Mouse (Mus musculus) layer of hippocampus, adult 9-11 months (tissue): ENCODE measurements around the gene Stk11.

Experiments
- DNase-seq: peaks from one replicate; pipeline ENCODE4 v3.0.0; 2022

Gene Stk11

GRCm38 (mm10) chr10:80131952-80132350, 16.3 kb downstream of the Stk11 start:
- DNase-seq, result no peak

GRCm38 (mm10) chr10:80133226-80133849, 17.7 kb downstream of the Stk11 start:
- no peak for DNase-seq

GRCm38 (mm10) chr10:80134421-80134820, 18.8 kb downstream of the Stk11 start:
- no peak for DNase-seq

GRCm38 (mm10) chr10:80135161-80135560, 19.6 kb downstream of the Stk11 start:
- no peak for DNase-seq

GRCm38 (mm10) chr10:80135641-80136040, 20.0 kb downstream of the Stk11 start:
- DNase-seq, result no peak

GRCm38 (mm10) chr10:80136179-80136951, 20.8 kb downstream of the Stk11 start:
- DNase-seq, result no peak

- DNase-seq, result peak; percentile 73
Measured at GRCm38 (mm10) chr10:80136952-80137625, 21.5 kb downstream of the Stk11 start.

GRCm38 (mm10) chr10:80137626-80138552, 22.3 kb downstream of the Stk11 start:
- DNase-seq, result peak; percentile 72

- peak; percentile 74 for DNase-seq
Measured at GRCm38 (mm10) chr10:80138553-80139438, 23.2 kb downstream of the Stk11 start, which contains the start of gene Atp5d. Gene Atp5d (plus strand): TSS chr10:80138632.

- DNase-seq, result no peak
Measured at GRCm38 (mm10) chr10:80139439-80139775, 23.8 kb downstream of the Stk11 start.

GRCm38 (mm10) chr10:80139975-80140665, 24.5 kb downstream of the Stk11 start:
- DNase-seq, result no peak

- no peak for DNase-seq
Measured at GRCm38 (mm10) chr10:80140666-80141035, 25.0 kb downstream of the Stk11 start, which contains the start of gene Cbarp. Gene Cbarp (minus strand): TSS chr10:80140835.

GRCm38 (mm10) chr10:80141243-80141642, 25.6 kb downstream of the Stk11 start:
- DNase-seq, result peak; percentile 98

GRCm38 (mm10) chr10:80141786-80142529, 26.4 kb downstream of the Stk11 start:
- peak; percentile 97 for DNase-seq

- DNase-seq, result no peak
Measured at GRCm38 (mm10) chr10:80142530-80142925, 26.9 kb downstream of the Stk11 start.

- no peak for DNase-seq
Measured at GRCm38 (mm10) chr10:80143664-80144063, 28.1 kb downstream of the Stk11 start.

- DNase-seq, result peak; percentile 28
Measured at GRCm38 (mm10) chr10:80144159-80144558, 28.6 kb downstream of the Stk11 start.

GRCm38 (mm10) chr10:80144864-80145838, 29.5 kb downstream of the Stk11 start:
- peak; percentile 66 for DNase-seq

- peak; percentile 34 for DNase-seq
Measured at GRCm38 (mm10) chr10:80145896-80146295, 30.3 kb downstream of the Stk11 start.
